Mouse (Mus musculus) embryonic facial prominence, embryonic 12.5 days (tissue): ENCODE results near the gene Bcam. TPM values are rescaled to one million over a fixed set of nuclear protein-coding genes. Genes with fewer than 3 reads are reported as not detected.
A peak's percentile ranks its signal among the peaks of the same experiment; 100 is the strongest.

ENCODE experiments used
- ATAC-seq: fragments of 200-750 bp; cut with Nextera tagmentation; 2 replicates; pipeline ENCODE4 v1.8.0; 2017; ENCODE audit not compliant: insufficient number of reproducible peaks, insufficient read depth, low FRiP score, low TSS enrichment
- H3K27ac ChIP-seq: fragments of 300-500 bp; sonication (generic); 2 replicates; pipeline ENCODE4 v1.5.1; 2016; ENCODE audit warnings: mild to moderate bottlenecking
- H3K27me3 ChIP-seq: fragments of 300-500 bp; sonication (generic); 2 replicates; pipeline ENCODE4 v1.6.1; 2016; ENCODE audit warnings: mild to moderate bottlenecking, moderate library complexity
- H3K36me3 ChIP-seq: fragments of 300-500 bp; sonication (generic); 2 replicates; pipeline ENCODE4 v1.6.1; 2016; ENCODE audit warnings: mild to moderate bottlenecking
- H3K4me1 ChIP-seq: fragments of 300-500 bp; sonication (generic); 2 replicates; pipeline ENCODE4 v1.6.1; 2016
- H3K4me2 ChIP-seq: fragments of 300-500 bp; sonication (generic); replicated peaks from 2 replicates; pipeline ENCODE4 v1.6.1; 2016; ENCODE audit warnings: mild to moderate bottlenecking, moderate library complexity
- H3K4me3 ChIP-seq: fragments of 300-500 bp; sonication (generic); 2 replicates; pipeline ENCODE4 v1.5.1; 2016; ENCODE audit warnings: mild to moderate bottlenecking
- H3K9ac ChIP-seq: fragments of 300-500 bp; sonication (generic); 2 replicates; pipeline ENCODE4 v1.6.1; 2016; ENCODE audit warnings: mild to moderate bottlenecking, moderate library complexity
- H3K9me3 ChIP-seq: fragments of 300-500 bp; sonication (generic); 2 replicates; pipeline ENCODE4 v1.6.1; 2016; ENCODE audit warnings: mild to moderate bottlenecking, moderate library complexity
- WGBS: fragments of 180-500 bp; shearing (Covaris S2); methylation state at CpG from one replicate; pipeline ENCODE4 v1.1.7; 2016; 5-methylcytosine and 5-hydroxymethylcytosine counted together
- polyA plus RNA-seq: library from polyadenylated mRNA; unstranded; fragments of >200 nt; fragmentation: Nextera tagmentation; extraction: Ambion mirVana; gene quantifications from 2 replicates; pipeline ENCODE4 v1.2.1, GENCODE M21; 2016

Gene Bcam
- 62.3 and 69.1 TPM in 2 replicates for polyA plus RNA-seq

GRCm38 (mm10) chr7:19770984-19771391 is at the start of gene Bcam:
Gene Bcam (minus strand): TSS chr7:19771016.
- WGBS: 1% methylated on average over 9 of the region's 9 CpGs
- no peaks in the 10 kb centered on the region for H3K9me3 ChIP-seq

GRCm38 (mm10) chr7:19818875-19819274 is 48.1 kb upstream of the Bcam start:
- no peak overlapping the region for H3K27ac ChIP-seq
- peaks cover 32% of the 10 kb centered on the region for H3K27me3 ChIP-seq
- ATAC-seq: no peak
- H3K4me1 ChIP-seq: peaks cover 43% of the 10 kb centered on the region
- H3K9ac ChIP-seq: no peak overlapping the region
- no peak overlapping the region for H3K4me3 ChIP-seq
- no peaks in the 10 kb centered on the region for H3K9me3 ChIP-seq
- WGBS: 86% methylated on average over 7 of the region's 7 CpGs
- H3K4me2 ChIP-seq: no peak overlapping the region
- no peaks in the 10 kb centered on the region for H3K36me3 ChIP-seq

More at GRCm38 (mm10) chr7:19770984-19771391, at the start of gene Bcam:
- peak within 1 kb of the TSS; percentile 65 for H3K4me2 ChIP-seq
- peaks cover 26% of the 10 kb centered on the region for H3K4me1 ChIP-seq
- ATAC-seq: peak; percentile 69
- no peaks in the 10 kb centered on the region for H3K36me3 ChIP-seq
- peak within 1 kb of the TSS; percentile 30; the same call in 1 of the 2 replicates for H3K27ac ChIP-seq
- peak within 1 kb of the TSS; percentile 43 for H3K4me3 ChIP-seq
- H3K9ac ChIP-seq: peak within 1 kb of the TSS; percentile 51
- no peaks in the 10 kb centered on the region for H3K27me3 ChIP-seq

- Histone ChIP-seq H3K9me3 (no peaks in the 10 kb centered on the region), H3K9ac (no peak overlapping the region), H3K4me3 (no peak overlapping the region), H3K36me3 (no peaks in the 10 kb centered on the region), H3K27me3 (peaks cover 29% of the 10 kb centered on the region), H3K4me2 (no peak overlapping the region), H3K4me1 (peaks cover 39% of the 10 kb centered on the region), H3K27ac (no peak overlapping the region)
- no peak for ATAC-seq
- WGBS: 80% methylated on average over 5 of the region's 5 CpGs
These were observed 47.6 kb upstream of the Bcam start for GRCm38 (mm10) chr7:19818440-19818839.

DNA sequence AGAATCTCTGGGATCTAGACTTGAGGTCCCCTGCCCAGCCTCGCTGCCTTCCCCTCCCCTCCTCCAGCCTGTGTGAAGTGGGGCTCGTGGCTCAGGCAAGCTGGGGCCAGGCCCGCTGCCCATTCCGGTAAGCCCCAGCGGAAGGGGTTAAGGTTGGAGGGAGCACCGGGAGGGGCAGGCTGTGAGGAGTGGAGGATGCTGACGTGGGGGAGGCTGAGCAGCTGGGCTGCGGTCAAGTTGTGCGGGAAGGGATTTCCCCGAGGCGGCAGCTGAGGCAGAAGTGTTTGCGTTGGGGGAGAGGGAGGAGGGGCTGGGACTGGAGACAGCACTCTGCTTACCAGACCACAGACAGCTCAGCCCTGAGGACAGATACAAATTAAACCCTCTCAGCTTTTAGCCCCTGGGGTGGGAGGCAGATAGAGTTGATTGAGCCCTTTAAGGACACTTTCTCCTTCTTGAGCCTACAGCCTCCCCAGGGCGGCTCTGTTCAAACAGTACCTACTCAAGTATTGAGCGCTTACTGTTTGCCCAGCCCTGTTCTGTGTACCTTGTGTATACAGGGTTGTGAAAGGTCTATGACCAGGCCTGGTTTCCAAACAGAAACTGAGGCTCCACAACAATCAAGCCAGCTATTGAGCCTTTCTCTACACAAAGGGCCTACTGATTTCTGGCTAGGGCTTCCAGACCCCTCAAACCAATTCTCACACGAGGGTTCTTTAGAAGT is 46.7 kb upstream of the Bcam start:
- Histone ChIP-seq H3K9ac (peak overlapping the region; percentile 38; the same call in 1 of the 2 replicates), H3K36me3 (no peaks in the 10 kb centered on the region), H3K4me1 (peaks cover 31% of the 10 kb centered on the region), H3K4me3 (peak overlapping the region; percentile 37), H3K27ac (peak overlapping the region; percentile 76), H3K27me3 (peaks cover 25% of the 10 kb centered on the region), H3K9me3 (no peaks in the 10 kb centered on the region), H3K4me2 (peak overlapping the region; percentile 63)
- ATAC-seq: peak; percentile 50
- 6% methylated on average over 15 of the region's 15 CpGs for WGBS

DNA sequence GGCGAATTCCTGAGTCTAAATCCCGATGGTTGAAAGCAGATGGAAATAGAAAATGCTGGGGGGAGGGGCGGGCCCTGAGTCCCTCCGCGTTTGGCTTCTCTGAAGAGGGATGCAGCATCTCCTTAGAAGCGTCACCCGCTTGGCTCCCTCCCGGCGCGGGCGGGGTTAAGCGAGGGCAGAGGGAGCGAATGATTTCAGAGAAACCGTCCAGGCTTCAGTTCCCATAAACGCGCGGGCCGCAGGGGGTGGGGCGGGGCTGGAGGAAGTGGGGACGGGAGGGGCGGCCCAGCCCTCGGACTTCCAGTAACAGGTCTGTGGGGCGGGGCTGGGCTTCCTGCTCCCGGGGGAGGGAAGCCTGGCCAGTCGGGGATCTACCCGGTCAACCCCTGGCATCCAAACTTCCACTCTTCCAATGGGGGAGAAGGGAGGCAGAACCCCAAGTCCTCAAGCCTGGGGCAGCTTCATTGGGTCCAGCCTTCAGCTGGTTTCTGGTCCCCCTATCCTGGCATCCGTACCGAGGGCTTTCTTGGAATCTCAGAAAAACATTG is 45.5 kb upstream of the Bcam start:
- H3K4me3 ChIP-seq: peak overlapping the region; percentile 37
- H3K4me2 ChIP-seq: peak overlapping the region; percentile 63
- ATAC-seq: peak; percentile 7; the same call in 1 of the 2 replicates
- peak overlapping the region; percentile 76 for H3K27ac ChIP-seq
- WGBS: 1% methylated on average over 28 of the region's 28 CpGs
- H3K9ac ChIP-seq: peak overlapping the region; percentile 31
- H3K4me1 ChIP-seq: peaks cover 28% of the 10 kb centered on the region
- H3K27me3 ChIP-seq: peaks cover 24% of the 10 kb centered on the region
- H3K36me3 ChIP-seq: no peaks in the 10 kb centered on the region
- H3K9me3 ChIP-seq: no peaks in the 10 kb centered on the region

- peaks cover 33% of the 10 kb centered on the region for H3K4me1 ChIP-seq
- ATAC-seq: 0 out of 2 replicates have a peak, but pooled peaks have one; percentile 4
- H3K27ac ChIP-seq: peak overlapping the region; percentile 76
- H3K9me3 ChIP-seq: no peaks in the 10 kb centered on the region
- H3K27me3 ChIP-seq: peaks cover 24% of the 10 kb centered on the region
- 30% methylated on average over 17 of the region's 17 CpGs for WGBS
- peak overlapping the region; percentile 37 for H3K4me3 ChIP-seq
- peak overlapping the region; percentile 31 for H3K9ac ChIP-seq
- H3K4me2 ChIP-seq: peak overlapping the region; percentile 63
- H3K36me3 ChIP-seq: no peaks in the 10 kb centered on the region
These were observed 44.7 kb upstream of the Bcam start for GRCm38 (mm10) chr7:19815296-19816223.

DNA sequence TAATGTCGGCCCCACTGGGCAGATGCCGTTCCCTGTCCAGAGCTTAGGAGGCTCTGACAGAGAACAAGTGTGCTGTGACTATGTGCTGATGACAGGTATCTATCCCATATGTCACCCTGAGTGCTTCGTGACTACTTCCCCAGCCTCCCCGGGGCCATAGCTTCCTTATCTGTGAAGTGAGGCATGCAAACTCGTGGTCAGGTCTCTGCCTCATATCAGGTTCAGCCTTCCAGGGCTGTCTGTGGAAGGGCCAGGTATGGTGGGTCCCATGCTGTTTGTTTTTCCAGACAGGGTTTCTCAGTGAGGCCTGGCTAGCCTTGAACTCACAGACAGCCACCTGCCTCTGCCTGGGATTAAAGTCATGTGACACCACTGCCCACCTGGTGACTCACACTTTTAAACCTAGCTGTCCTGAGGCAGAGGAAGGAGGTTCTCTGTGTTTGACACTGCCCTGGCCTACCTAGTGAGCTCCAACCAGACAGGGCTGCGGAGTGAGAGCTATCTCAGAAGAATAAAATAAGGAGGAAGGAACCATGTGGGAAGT is 42.8 kb upstream of the Bcam start:
- no peak overlapping the region for H3K4me2 ChIP-seq
- no peaks in the 10 kb centered on the region for H3K9me3 ChIP-seq
- no peak for ATAC-seq
- no peak overlapping the region for H3K4me3 ChIP-seq
- WGBS: 80% methylated on average over 6 of the region's 6 CpGs
- H3K9ac ChIP-seq: no peak overlapping the region
- H3K27ac ChIP-seq: no peak overlapping the region
- H3K27me3 ChIP-seq: peaks cover 43% of the 10 kb centered on the region
- peaks cover 33% of the 10 kb centered on the region for H3K4me1 ChIP-seq
- no peaks in the 10 kb centered on the region for H3K36me3 ChIP-seq

DNA sequence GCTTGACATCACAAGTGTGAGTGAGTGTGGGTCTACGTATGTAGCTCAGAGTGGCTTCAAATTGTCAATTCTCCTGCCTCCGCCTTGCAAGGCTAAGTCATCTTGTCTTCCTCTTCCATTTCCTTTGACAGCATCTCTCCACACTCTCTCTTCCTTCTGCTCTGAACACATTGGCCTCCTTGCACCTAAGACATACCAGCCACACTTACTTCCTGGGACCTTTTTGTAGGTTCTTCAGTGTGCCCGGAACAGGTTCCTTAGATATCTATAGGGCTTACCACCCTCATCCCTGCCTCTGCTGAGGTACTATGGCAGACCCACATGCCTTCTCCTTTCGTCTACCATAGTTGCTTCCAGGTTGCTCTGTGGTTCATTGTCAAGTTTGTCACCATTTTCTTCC is 42.3 kb upstream of the Bcam start:
- 85% methylated on average over 4 of the region's 4 CpGs for WGBS
- Histone ChIP-seq H3K27ac (no peak overlapping the region), H3K4me3 (no peak overlapping the region), H3K4me2 (no peak overlapping the region), H3K9me3 (no peaks in the 10 kb centered on the region), H3K9ac (no peak overlapping the region), H3K27me3 (peaks cover 48% of the 10 kb centered on the region), H3K36me3 (no peaks in the 10 kb centered on the region), H3K4me1 (peaks cover 33% of the 10 kb centered on the region)
- no peak for ATAC-seq

GRCm38 (mm10) chr7:19811114-19811513 is 40.3 kb upstream of the Bcam start:
- 3% methylated on average over 22 of the region's 22 CpGs for WGBS
- no peak for ATAC-seq
- peaks cover 13% of the 10 kb centered on the region; the same call in 1 of the 2 replicates for H3K4me1 ChIP-seq
- no peak overlapping the region for H3K27ac ChIP-seq
- peak overlapping the region; percentile 33 for H3K4me2 ChIP-seq
- no peaks in the 10 kb centered on the region for H3K9me3 ChIP-seq
- no peaks in the 10 kb centered on the region for H3K36me3 ChIP-seq
- H3K27me3 ChIP-seq: peaks cover 49% of the 10 kb centered on the region
- no peak overlapping the region for H3K9ac ChIP-seq
- H3K4me3 ChIP-seq: peak overlapping the region; percentile 5; the same call in 1 of the 2 replicates

DNA sequence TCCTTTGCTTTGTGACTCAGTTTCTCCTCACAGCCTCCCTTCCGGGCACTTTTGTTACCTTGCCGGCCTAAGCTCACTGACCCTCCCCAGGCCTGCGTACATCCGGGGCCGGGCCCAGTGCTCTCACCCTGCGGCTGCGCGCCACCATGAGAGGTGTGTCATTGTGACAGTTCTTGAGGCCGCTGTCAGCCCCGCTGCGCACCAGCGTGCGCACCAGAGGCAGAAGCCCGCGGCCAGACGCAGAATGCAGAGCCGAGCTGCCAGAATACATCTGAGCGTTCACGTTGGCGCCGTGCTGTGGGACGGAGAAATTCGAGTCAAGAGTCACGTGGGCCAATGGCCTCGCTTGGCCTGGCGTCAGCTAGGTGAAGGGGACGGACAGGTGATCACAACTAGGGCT is 38.6 kb upstream of the Bcam start:
- H3K27me3 ChIP-seq: peaks cover 49% of the 10 kb centered on the region
- H3K9me3 ChIP-seq: no peaks in the 10 kb centered on the region
- no peaks in the 10 kb centered on the region for H3K36me3 ChIP-seq
- WGBS: 3% methylated on average over 27 of the region's 27 CpGs
- 0 out of 2 replicates have a peak, but pooled peaks have one; percentile 59 for ATAC-seq
- no peak overlapping the region for H3K27ac ChIP-seq
- H3K4me2 ChIP-seq: peak overlapping the region; percentile 42
- H3K4me1 ChIP-seq: peaks cover 6% of the 10 kb centered on the region; the same call in 1 of the 2 replicates
- no peak overlapping the region; the same call in 1 of the 2 replicates for H3K9ac ChIP-seq
- peak overlapping the region; percentile 21 for H3K4me3 ChIP-seq

DNA sequence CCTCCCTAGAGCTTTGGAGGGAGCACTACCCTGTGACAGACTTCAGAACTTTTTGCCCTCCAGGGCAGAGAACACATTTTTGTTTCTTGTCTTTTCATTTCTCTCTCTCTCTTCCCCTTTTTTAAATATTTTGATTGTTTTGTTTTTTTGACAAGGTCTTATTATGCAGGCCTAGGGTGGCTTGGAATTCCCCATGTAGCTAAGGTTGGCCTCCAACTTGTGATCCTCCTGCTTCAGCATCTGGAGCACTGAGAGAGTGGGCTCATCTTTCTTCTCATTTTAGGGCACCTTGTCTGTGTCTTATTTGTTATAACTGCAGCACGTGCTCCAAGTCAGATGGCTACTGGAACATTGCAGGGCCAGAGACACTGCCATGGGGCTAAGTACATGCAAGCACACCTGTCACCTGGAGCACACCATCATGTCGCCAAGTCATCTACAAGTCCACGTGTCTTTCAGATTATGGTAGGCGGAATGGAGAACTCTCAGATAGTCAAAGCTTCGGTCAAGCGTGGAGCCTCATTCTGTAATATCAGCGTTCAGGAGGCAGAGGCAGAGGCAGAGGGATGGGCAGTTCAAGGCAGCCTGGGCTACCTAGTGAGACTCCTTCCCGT is 35.6 kb upstream of the Bcam start:
- Histone ChIP-seq H3K9ac (no peak overlapping the region), H3K4me1 (peaks cover 6% of the 10 kb centered on the region; the same call in 1 of the 2 replicates), H3K9me3 (no peaks in the 10 kb centered on the region), H3K4me3 (no peak overlapping the region), H3K27ac (no peak overlapping the region), H3K4me2 (no peak overlapping the region), H3K27me3 (peaks cover 34% of the 10 kb centered on the region), H3K36me3 (no peaks in the 10 kb centered on the region)
- ATAC-seq: no peak
- WGBS: 81% methylated on average over 8 of the region's 8 CpGs
